Mouse (Mus musculus): ENCODE measurements around the gene Epn1.

GRCm38 (mm10) chr7:5057804-5058203 is 22.2 kb upstream of the Epn1 start:
- TF ChIP-seq CTCF (IDR thresholded peaks at IDR 0.05; ENCODE audit: low read depth) (peak; percentile 55), EP300 (IDR thresholded peaks at IDR 0.05; ENCODE audit: low read depth) (no peak)
